Mouse (Mus musculus): ENCODE data around the gene Fkrp.

The Fkrp gene

DNA sequence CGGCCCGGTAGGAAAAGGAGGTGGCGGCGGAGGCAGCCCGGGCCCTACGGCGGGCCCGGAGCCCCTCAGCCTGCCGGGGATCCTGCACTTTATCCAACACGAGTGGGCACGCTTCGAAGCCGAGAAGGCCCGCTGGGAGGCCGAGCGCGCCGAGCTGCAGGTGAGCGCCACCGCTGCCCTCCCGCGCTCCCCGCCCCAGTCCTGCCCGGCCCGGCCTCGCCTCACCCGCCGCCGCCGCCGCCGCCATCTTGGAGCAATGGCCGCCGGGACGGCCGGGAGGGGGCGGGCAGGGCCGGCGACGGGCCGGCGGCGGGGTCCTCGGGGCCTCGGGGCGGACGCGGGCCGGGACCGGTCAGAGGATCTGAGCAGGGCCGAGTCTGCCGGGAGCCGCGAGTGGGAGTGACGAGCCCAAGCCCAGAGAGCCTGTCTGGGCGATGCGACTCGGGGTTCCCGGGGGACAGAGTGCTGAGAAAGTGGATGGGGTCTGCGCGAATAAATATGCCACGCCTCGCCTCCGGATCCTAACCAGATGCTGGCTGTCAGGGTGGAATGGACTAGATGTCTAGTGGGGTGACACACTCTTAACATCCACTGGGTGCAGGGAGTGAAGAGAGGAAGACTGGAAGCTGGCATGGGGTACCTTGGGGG lies at the start of gene Fkrp:
Fkrp (minus strand) TSS at position 258 of the 648 bp plus-strand sequence.
- peak; percentile 73 for DNase-seq (ENCODE audit: low spot score)

DNA sequence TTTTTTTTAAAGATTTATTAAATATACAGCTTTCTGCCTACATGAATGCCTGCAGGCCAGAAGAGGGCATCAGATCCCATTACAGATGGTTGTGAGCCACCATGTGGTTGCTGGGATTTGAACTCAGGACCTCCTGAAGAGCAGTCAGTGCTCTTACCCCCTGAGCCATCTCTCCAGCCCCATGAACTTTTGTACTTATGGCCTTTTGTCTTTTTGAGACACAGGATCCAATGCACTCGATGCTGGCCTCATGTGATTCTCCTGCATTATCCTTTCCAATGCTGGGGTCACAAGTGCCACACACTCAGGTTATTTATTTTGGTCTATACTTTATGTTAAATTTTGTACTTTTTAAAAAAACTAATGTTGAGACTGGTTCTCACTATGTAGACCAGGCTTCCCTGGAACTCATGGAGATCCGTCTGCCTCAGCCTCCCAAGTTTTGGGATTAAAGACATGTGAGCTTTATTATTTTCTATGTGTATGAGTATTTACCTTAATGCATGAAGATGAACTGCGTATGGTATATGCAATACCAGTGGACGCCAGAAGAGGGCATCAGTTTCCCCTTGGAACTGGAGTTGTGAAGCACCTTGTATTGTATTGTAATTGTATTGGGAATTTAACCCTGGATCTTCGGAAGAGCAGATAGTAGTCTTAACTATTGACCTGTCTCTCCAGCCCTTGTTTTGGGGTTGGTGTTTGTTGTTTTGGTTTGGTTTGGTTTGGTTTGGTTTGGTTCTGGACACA lies 43.5 kb upstream of the Fkrp start:
- no peak for DNase-seq (ENCODE audit: low spot score)

DNA sequence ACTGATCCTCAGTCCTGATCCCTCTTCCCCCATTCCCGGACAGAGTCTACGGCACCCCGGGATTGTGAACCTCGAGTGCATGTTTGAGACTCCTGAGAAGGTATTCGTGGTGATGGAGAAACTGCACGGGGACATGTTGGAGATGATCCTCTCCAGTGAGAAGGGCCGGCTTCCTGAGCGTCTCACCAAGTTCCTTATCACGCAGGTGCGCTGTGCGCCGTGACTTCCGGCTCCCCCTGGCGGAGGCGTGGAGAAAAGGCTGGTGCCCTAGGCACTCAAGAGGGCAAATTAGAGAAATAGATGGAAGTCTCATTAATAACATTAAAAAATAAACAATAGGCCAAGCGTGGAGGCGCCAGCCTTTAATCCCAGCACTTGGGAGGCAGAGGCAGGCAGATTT lies 41.8 kb upstream of the Fkrp start:
- no peak for DNase-seq (ENCODE audit: low spot score)

DNA sequence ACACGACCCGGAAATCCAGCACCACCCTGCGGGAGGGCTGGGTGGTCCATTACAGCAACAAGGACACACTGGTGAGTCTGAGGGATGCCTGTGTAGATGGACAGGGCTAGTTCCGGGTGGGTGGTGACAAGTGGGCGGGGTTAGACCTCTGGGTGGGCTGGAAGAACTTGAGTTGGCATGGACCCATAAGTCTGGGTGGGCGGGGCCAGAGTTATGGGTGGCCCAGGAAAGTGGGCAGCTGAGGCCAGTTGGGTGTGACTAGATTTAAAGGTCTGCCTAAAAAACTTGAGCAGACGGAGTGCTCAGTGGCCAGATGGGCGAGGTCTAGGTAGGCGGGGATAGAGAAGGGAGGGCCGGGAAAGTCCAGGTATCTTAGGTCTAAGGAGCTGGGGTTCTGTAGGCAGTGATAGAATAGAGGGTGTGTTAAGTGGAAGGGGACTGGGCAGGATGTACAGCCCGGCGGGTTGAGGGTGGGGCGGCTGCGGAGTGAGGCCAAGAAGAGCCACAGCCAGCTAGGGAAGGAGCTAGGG lies 36.8 kb upstream of the Fkrp start:
- DNase-seq (ENCODE audit: low spot score): no peak

DNA sequence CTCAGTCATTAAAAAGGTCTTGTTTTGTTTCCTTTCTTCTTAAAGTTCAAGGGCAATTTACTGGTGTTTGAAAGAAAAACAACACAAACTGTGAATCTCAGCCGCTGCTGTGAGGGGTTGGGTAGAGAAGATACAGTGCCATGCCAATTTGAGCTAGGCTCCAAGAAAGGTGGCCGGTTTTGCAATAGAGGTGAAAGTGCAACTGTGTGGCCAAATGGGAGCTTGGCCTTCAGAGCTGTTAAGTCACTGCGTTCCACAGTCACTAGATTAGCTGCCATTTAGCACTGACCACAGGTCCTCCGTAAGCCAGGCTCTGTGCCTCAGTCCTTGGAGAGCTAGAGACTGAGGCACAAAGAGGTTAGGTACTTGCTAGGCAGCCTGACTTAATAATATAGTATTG lies 35.1 kb upstream of the Fkrp start:
- no peak for DNase-seq (ENCODE audit: low spot score)

DNA sequence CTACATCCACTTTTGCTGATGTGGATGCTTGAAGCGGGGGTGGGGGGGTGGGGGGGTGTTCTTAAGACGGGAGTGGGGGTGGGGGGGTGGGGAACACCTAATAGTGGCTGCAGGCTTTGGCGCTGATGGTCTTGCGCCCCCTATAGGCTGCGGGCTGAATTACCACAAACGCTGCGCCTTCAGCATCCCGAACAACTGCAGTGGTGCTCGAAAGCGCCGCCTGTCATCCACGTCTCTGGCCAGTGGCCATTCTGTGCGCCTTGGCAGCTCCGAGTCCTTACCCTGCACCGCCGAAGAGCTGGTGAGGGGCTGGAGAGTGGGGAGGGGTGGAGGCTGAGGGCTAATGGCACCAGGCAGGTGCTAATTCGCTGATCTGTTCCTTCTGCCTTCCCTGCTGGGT lies 32.0 kb upstream of the Fkrp start:
- peak; percentile 59 for DNase-seq (ENCODE audit: low spot score)

DNA sequence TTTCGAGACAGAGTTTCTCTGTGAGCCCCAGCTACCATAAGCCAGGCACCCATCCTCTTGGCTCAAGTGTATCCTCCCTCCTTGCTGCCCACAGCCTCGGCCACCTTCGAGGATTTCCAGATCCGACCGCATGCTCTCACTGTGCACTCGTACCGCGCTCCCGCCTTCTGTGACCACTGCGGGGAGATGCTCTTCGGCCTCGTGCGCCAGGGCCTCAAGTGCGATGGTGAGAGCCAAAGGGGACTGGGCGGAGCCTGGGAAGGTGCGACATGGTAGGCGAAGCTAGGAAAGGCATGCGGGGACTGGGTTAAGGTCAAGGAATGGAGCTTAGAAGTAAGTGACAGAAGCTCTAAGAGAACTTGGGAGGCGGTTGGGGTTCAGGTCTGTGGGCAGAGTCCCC lies 31.0 kb upstream of the Fkrp start:
- DNase-seq (ENCODE audit: low spot score): no peak

DNA sequence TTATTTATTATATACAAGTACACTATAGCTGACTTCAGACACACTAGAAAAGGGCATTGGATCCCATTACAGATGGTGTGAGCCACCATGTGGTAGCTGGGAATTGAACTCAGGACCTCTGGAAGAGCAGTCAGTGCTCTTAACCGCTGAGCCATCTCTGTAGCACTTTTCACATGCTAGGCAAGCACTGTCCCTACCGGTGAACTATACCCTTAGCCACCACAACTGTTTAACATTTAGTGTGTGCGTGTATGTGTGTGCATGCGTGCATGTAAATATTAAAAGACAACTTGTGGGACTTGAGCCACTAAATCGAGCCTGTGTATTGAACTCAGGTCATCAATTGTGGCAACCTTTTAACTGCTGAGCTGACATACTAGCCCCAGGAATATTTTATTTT lies 30.2 kb upstream of the Fkrp start:
- DNase-seq (ENCODE audit: low spot score): no peak

DNA sequence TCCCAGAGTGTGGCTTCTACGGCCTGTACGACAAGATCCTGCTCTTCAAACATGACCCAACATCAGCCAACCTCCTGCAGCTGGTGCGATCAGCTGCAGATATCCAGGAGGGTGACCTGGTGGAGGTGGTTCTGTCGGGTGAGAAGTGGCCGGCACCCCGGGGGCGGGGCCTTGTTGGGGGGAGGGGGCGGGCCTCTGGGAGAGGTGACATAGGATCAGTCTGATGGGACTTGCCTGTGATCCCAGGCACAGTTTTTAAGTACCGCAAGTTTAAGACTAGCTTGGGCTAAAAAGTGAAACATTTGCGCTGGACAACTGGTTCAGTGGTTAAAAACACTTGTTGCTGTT lies 29.3 kb upstream of the Fkrp start:
- no peak for DNase-seq (ENCODE audit: low spot score)

DNA sequence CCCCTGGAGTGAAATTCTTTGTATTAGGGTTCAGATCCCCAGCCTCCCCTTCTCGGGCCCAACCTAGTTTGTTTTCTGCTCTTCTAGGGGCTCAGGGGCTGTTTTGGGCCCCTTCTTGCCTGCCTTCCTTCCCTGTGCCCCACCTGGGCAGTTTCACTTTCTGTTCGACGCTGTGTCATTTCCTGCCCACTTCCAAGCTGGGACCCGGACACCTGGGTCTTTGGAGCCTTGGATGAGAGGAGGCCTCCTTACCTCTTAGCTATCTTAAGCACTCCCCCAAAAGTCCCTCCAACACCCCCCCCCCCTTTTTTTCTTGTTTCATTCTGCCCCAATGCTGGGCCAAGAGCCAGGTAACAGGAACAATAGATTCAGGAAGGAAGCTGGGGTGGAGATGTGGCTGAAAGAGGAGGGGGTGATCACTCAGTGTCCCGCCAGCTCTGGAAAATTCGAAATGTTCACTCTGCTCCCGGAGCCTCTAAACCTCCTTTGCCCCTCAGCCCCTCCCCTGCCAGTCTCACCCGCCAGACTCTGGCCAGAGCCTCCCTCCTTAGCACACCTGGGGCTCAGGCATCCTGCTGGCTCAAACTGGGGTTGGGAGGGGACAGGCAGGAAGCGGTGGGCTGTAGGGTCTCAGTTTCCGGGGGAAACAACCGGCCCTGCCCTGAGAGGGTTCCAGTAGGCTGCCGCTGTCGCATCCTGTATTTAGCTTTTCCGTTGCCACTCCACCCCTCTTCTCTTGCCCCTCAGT lies 28.7 kb upstream of the Fkrp start:
- DNase-seq (ENCODE audit: low spot score): peak; percentile 21

DNA sequence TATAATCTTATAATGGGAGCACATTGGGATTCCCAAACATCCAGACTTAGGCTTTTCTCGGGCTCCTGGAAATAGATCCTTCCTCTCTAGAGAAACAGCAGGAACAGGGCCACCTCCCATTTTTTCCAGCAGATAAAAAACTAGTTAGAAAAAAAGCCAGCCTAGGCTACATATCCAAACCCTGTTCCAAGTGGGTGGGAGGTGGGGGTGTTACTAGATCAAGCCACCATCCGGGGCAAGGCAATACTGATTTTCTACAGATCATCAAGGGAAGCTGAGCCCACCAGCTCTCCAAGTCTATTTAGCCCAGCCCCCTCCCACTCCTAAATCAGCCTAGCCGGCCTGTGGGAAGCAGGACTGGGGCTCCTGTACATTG lies 28.2 kb upstream of the Fkrp start:
- DNase-seq (ENCODE audit: low spot score): no peak

DNA sequence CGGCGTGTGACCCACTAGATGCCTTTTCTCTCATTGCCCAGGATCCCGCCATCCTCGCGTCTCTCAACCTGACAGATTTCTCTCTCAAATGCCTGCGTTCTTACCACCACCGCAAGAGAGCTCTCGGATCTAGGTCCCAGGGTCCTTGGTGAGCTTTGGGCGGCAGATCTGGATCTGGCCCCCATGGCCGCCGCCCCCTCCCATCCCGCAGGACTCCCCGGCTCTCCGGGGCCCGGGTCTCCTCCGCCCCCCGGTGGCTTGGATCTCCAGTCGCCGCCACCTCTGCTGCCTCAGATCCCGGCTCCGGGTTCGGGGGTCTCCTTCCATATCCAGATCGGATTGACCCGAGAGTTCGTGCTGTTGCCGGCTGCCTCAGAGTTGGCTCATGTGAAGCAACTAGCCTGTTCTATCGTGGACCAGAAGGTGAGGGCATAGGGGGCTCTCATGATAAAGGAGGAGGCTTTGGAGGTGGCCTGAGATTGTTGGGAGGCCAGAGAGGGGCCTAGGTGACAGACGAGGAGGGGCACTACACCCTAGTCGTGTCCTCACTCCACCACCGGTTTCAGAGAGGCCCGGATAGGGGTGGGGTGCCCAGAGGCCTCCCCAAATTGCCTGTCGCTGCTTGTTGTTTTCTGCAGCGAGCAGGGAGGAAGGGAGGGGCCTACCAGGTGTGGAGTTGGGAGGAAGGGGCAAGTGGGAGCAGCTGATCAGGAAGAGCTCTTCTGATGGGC lies 27.1 kb upstream of the Fkrp start:
- DNase-seq (ENCODE audit: low spot score): no peak

DNA sequence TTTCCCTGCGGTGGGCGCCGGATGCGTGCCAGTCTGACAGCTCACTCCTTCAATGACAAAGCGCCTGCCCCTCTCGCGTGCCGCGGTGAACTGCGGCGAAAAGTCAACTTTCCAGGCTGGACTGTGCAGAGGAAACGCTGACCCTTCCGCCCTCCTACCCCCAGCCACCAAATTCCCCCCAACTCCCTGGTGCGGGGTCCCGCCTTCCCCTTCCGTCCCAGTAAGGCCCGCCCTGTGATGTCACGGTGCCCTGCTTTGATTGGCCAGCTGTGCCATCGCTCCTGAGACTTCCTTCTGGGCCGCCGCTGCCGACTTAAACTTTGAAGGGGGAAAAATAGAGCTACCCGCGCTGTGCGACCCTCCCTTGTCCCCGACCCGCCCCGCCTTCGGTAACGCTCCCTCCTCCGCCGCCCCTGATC lies 26.1 kb upstream of the Fkrp start, which contains the start of gene Prkd2:
Prkd2 (plus strand) TSS at position 258 of the 419 bp plus-strand sequence.
- peak; percentile 84 for DNase-seq (ENCODE audit: low spot score)

DNA sequence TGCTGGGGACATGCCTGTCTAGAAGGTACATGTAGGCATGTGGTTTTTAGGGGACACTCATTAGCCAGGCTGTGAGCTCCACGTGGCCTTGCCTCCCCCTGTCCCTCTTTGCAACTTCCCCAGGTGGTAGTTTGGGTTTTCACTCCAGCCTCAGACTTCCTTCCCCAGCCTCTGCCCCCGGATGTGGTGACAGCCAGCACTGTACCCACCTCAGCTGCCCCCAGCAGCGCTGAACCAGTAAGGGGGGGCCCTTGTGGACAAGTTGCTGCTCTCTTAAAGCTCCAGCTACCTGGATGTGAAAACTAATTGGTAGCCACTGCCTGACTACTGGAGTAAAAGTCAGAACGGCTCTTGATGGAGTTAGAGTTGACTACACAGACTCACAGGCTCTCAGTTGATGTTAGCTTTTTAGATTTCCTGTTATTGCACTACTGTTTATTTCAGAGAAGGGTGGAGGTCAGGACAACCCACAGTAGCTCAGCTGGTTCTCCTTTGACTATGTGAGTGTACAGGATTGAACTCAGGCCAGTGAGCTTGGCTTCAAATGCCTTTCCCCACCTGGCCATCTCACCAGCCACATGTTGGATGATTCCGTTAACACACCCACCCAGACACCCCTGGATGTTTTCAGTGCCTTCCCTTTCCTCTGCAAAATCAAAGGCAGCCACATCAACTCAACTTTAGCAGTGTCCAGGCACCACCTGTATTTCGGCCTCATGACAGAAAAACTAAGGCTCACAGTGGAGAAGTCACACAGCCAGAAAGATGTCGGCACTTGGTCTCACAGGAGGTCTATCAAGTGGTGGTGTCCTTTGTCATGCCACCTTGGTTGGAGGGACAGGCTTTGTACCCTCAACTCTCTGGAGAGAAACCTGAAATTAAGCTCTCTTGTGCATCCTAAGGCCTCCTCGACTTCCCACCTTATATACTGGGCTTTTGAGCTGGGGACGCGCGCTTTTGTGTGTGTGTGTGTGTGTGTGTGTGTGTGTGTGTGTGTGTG lies 25.3 kb upstream of the Fkrp start:
- no peak for DNase-seq (ENCODE audit: low spot score)

DNA sequence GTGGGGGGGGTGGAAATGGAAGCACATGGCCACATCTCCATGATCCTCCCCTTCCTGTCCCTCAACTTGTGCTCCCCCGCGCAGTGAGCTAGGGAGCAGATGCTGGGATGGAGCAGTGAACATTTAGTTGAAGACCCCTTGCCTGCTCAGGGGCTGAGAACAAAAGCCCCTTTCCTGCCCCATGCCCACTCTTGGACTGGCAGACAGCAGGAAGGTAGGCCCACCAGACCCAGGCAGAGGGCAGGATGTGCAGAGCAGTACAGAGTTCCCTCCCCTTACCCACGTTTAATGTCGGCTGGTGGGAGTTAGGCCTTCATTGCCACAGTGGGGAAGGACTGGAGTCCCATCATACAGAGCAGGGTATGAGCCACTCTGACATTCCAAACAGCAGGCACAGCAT lies 24.5 kb upstream of the Fkrp start:
- no peak for DNase-seq (ENCODE audit: low spot score)

DNA sequence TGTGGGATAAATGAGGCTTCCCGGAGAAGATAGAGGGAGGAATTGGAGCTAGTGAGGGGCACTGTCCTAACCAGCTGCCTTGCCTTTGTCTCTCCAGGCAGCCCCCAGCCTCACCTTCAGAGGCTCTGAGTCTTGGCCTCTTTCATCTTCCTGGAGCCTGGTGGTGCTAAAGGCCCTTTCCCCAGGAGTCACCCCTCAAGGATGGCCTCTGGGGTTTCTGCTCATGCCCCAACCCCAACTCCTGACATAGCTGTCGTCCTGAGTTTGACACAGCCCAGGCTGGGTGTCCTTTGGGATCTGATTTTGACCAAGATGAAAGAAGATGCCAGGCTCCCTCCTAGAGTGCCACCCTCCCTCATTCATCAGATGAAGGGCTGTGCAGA lies 23.6 kb upstream of the Fkrp start:
- no peak for DNase-seq (ENCODE audit: low spot score)

DNA sequence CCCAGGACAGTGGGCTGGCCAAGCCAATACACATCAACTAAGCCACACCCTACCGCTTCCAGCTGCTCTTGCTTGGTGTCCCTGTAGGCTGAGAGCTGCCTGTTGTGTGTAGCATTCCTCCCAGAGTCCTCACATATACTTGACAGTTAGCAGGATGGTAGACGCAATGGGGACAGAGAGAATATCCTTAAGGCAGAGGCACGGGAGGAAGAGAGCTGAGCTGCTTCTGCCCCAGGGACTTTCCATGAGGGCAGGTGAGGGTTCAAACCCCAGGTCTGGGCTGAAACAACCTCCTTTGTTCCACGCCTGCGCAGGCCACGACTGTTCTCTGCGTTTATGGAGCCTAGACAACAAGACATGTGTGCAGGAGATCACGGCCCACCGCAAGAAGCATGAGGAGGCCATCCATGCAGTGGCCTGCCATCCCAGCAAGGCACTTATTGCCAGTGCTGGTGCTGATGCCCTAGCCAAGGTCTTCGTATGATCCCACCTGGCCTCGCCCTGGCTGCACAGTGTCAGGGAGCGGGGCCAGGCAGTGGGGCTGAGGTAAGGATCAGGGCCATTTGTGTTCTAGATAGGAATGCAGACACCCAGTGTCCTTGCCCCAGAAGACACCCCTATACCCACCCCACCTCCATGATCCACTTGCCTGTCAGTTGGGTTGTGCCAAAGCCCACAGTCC lies 23.0 kb upstream of the Fkrp start:
- DNase-seq (ENCODE audit: low spot score): no peak

DNA sequence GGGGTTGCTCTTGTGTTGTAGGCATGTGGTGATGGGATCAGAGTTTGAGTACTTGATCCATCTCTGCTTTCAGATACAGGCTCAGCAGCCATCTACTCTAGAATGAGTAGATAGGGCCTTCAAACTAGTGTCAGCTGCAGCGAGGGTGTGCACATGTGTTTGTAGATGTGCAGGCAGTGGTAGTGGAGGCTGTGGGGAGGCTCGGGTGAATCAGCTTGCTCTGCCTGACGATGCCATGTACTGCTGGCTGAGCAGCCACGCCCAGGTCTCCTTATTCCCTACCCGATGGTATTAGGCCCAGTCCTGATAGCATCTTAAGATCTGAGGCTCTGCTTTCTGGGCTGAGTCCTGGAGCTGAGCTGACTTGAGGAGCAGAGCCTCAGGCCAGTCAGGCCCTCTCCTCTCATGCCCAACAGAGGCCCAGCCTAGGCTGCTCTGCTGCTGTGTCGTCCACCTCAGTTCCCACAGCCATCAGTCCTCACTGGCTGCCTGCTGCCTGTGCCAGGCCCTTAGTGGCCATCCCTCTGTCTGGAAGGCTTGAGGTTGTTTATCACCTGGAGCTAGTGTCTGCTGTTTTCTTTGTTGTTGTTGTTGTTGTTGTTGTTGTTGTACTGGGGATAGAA lies 22.4 kb upstream of the Fkrp start:
- DNase-seq (ENCODE audit: low spot score): no peak

DNA sequence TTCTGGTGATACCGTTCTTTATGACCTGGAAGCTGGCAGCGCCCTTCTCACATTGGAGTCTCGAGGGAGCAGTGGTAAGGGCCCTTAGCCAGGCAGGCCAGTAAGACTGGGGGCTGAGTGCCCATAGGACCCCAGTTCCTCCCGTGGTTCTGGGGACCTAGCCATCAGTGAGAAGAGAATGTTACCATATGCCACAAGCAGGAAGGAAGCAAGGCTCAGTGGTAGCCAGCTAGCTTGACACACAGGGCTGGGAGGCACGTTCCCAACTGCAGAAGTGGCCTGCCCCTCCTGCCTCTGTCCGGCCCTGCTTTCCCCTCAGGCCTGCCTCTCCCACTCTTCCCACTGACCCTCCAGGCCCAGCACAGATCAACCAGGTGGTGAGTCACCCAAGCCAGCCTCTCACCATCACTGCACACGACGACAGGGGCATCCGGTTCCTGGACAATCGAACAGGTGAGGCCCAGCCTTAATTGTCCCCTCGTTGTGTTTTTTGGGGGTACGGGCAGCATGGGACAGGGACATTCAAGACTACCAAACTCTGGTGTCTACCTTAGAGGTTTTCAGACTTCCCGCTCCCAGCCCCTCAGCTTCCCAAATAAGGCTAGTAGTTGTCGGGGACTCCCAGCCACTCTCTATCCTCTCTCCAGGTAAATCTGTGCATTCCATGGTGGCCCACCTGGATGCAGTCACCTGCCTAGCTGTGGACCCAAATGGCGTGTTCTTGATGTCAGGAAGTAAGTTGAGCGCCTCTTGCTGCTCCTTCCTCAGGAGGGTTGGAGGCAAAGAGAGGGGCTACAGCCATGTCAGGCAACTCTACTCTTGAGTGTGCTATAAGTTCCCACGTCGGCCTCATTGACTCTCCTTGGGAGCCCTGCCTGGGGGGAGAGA lies 21.6 kb upstream of the Fkrp start:
- no peak for DNase-seq (ENCODE audit: low spot score)
